Mouse (Mus musculus) intestine, embryonic 15.5 days (tissue): Measurements from ENCODE around the gene Rsc1a1. TPM values are rescaled to one million over a fixed set of nuclear protein-coding genes. Genes with fewer than 3 reads are reported as not detected.

Experiments used
- ATAC-seq: fragments of 200-750 bp; cut with Nextera tagmentation; 2 replicates; pipeline ENCODE4 v1.8.0; 2017; ENCODE audit warnings: moderate TSS enrichment, moderate library complexity
- H3K27ac ChIP-seq: fragments of 300-500 bp; sonication (generic); 2 replicates; pipeline ENCODE4 v1.5.1; 2015; ENCODE audit warnings: mild to moderate bottlenecking, inconsistent platforms
- H3K27me3 ChIP-seq: fragments of 300-500 bp; sonication (generic); replicated peaks from 2 replicates; pipeline ENCODE4 v1.6.1; 2015; ENCODE audit warnings: inconsistent platforms
- H3K36me3 ChIP-seq: fragments of 300-500 bp; sonication (generic); 2 replicates; pipeline ENCODE4 v1.6.1; 2015; ENCODE audit warnings: inconsistent platforms
- H3K4me1 ChIP-seq: fragments of 300-500 bp; sonication (generic); replicated peaks from 2 replicates; pipeline ENCODE4 v1.6.1; 2015; ENCODE audit warnings: inconsistent platforms
- H3K4me2 ChIP-seq: fragments of 300-500 bp; sonication (generic); replicated peaks from 2 replicates; pipeline ENCODE4 v1.6.1; 2015; ENCODE audit warnings: mild to moderate bottlenecking, inconsistent platforms
- H3K4me3 ChIP-seq: fragments of 300-500 bp; sonication (generic); replicated peaks from 2 replicates; pipeline ENCODE4 v1.5.1; 2015; ENCODE audit warnings: inconsistent platforms
- H3K9ac ChIP-seq: fragments of 300-500 bp; sonication (generic); 2 replicates; pipeline ENCODE4 v1.6.1; 2015; ENCODE audit warnings: inconsistent platforms
- H3K9me3 ChIP-seq: fragments of 300-500 bp; sonication (generic); 2 replicates; pipeline ENCODE4 v1.6.1; 2016; ENCODE audit warnings: inconsistent platforms
- WGBS: fragments of 180-500 bp; shearing (Covaris S2); methylation state at CpG from one replicate; pipeline ENCODE4 v1.1.7; 2015; 5-methylcytosine and 5-hydroxymethylcytosine counted together
- polyA plus RNA-seq: library from polyadenylated mRNA; unstranded; fragments of >200 nt; fragmentation: Nextera tagmentation; extraction: Ambion mirVana; gene quantifications from 2 replicates; pipeline ENCODE4 v1.2.1, GENCODE M21; 2015

Rsc1a1 gene
- polyA plus RNA-seq, 1 experiment from 2014 or later, result not detected

DNA sequence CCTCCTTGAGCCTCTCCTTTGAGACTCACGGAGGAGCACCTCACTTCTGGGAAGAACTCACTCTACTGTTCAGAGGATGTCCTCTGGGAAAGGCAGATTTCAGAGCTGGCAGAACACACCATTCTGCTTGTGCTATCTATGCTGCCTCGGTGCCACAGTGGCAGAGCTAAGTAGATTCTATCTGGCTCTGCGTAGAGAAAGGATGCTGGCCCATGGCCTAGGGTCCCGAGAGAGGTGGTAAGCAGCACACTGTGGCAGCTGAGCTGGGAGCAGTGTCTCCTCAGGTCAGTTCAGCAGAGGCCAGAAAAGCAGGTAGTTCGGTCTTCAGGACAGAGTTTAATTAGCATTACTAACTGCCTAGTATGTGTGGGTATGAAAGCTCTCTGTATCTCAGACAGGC, 37.1 kb downstream of the Rsc1a1 start:
- H3K9ac ChIP-seq, result no peak overlapping the region
- no peak overlapping the region for H3K4me2 ChIP-seq
- no peak overlapping the region for H3K27ac ChIP-seq
- H3K36me3 ChIP-seq, result no peaks in the 10 kb centered on the region
- H3K27me3 ChIP-seq, result no peaks in the 10 kb centered on the region
- ATAC-seq, result no peak
- WGBS, result 96% methylated on average over 5 of the region's 5 CpGs
- no peak overlapping the region for H3K4me3 ChIP-seq
- H3K9me3 ChIP-seq, result no peaks in the 10 kb centered on the region
- peaks cover 9% of the 10 kb centered on the region; the same call in 1 of the 2 replicates for H3K4me1 ChIP-seq

DNA sequence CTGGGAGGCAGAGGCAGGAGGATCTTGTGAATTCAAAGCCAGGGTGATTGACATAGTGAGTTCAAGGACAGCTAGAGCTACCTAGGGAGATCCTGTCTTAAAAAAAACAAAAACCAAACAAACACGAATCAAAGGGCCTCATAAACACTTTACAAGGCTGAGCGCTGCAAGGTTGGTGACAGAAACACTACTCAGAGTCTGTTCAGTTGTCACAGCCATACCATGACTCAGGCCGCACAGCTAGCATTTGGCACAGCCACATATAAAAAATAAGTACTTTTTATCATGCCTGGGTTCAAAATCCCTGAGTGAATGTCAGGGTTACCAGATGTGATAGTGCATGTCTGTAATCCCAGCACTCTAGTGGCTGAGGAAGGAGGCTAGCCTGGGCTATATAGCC, 38.2 kb downstream of the Rsc1a1 start:
- ATAC-seq, result no peak
- Histone ChIP-seq H3K9ac (no peak overlapping the region), H3K9me3 (no peaks in the 10 kb centered on the region), H3K27me3 (no peaks in the 10 kb centered on the region), H3K4me2 (no peak overlapping the region), H3K27ac (no peak overlapping the region), H3K4me3 (no peak overlapping the region), H3K4me1 (peaks cover 17% of the 10 kb centered on the region; the same call in 1 of the 2 replicates), H3K36me3 (no peaks in the 10 kb centered on the region)
- 91% methylated on average over 3 of the region's 3 CpGs for WGBS

DNA sequence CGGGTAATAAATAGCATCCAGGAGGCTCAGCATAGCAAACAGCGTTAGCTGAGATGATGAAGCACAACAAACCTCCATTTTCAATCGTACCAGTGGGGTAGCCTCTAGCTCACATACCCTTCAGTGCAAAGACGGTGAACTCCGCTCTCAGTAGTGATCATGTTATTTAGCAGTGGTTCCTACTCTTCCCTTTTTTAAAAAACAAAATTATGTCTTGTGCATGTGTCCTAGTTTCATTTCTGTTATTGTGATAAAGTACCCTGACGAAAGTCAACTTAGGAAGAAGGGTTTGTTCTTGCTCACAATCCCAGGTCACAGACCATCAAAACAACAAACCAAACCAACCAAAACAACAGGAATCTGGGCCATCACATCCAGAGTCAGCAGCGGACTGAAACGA, 39.4 kb downstream of the Rsc1a1 start:
- Histone ChIP-seq H3K27ac (no peak overlapping the region), H3K9ac (no peak overlapping the region)
- ATAC-seq, result no peak

DNA sequence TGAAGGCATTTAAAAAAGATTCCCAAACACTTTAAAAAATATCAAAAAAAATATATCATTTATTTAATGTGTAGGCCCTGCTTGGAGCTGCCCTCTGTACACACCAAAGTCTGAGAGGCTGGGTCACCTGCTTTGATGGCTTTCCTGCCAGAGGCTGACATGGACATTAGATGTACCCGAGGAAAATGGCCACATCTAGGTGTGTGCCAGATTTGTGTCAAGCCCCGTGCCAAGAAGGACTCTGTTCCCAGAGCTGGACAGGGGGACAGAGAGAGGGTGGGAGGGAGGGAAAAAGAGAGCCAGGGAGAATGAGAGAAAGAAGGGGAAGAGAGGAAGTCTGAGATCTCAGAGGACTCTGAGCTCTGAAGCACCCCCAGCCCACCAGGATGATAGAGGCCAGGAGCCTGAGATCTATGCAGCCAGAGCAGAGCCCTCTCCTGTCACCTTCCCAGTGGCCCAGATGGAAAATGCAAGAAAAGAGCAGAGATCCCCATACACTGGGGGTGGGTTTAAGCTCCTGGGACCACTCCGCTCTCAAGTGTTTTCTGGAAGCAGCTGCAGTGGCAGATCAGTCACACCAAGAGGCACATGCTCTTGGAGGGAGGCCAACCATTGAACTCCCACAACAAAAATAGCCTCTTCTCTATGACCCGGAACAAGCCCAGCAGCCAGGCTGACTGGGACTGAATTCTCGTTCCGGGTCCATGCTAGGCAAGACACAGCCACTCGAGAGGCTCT, 42.1 kb downstream of the Rsc1a1 start:
- no peaks in the 10 kb centered on the region for H3K9me3 ChIP-seq
- H3K4me2 ChIP-seq, result no peak overlapping the region
- H3K4me3 ChIP-seq, result no peak overlapping the region
- no peaks in the 10 kb centered on the region for H3K27me3 ChIP-seq
- no peak for ATAC-seq
- H3K36me3 ChIP-seq, result peaks cover 4% of the 10 kb centered on the region; the same call in 1 of the 2 replicates
- peak overlapping the region; percentile 2; the same call in 1 of the 2 replicates for H3K27ac ChIP-seq
- H3K9ac ChIP-seq, result no peak overlapping the region
- WGBS, result 42% methylated on average over 7 of the region's 7 CpGs
- H3K4me1 ChIP-seq, result peaks cover 17% of the 10 kb centered on the region; the same call in 1 of the 2 replicates

More for the DNA sequence above, 39.4 kb downstream of the Rsc1a1 start:
- Histone ChIP-seq H3K36me3 (peaks cover 4% of the 10 kb centered on the region; the same call in 1 of the 2 replicates), H3K4me3 (no peak overlapping the region), H3K4me1 (peaks cover 17% of the 10 kb centered on the region; the same call in 1 of the 2 replicates), H3K27me3 (no peaks in the 10 kb centered on the region), H3K4me2 (no peak overlapping the region), H3K9me3 (no peaks in the 10 kb centered on the region)
- 95% methylated on average over 8 of the region's 8 CpGs for WGBS

DNA sequence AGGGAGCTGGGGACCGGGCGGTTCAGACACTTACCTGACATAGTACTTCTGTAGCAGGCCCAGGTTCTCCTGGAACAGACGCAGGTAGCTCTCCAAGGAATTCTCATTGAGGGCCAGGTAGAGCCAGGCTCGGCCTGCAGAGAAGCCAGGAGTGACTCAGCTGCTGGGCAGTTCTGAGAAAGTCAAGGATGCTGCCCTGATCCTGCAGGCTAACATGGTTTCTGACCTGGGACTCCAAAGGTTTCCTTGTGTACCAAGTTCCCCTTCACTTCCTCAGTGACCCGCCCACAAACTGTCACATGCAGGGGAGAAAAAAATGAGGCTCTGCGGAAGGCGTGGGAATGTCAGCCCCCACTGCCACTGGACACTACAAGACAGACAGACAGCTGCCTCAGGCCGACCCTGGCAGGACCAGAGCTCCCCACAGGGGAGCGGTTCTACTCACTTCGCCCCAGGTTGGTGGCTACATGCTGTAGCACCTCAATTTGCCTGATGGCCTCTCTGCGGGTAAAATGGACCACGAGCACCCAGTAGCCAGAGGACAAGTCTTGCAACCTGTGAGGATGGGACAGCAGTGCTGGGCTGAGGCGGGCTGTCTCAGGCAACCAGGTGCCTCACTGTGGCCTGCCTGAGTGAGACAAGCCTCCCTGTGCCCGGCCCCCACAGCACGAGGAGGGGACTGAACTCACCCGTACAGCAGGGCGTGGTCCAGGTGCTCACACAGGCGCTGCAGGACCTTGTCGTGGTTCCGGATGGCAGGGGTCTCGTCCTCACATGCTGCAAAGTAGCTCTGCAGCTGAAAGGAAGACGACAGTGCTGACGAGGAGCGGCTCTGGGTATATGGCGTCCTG, 43.2 kb downstream of the Rsc1a1 start:
- Histone ChIP-seq H3K9me3 (no peaks in the 10 kb centered on the region), H3K4me2 (no peak overlapping the region), H3K27me3 (no peaks in the 10 kb centered on the region), H3K36me3 (peaks cover 4% of the 10 kb centered on the region; the same call in 1 of the 2 replicates), H3K27ac (no peak overlapping the region), H3K4me3 (no peak overlapping the region), H3K9ac (no peak overlapping the region), H3K4me1 (peaks cover 17% of the 10 kb centered on the region; the same call in 1 of the 2 replicates)
- ATAC-seq, result peak; percentile 54
- 86% methylated on average over 25 of the region's 25 CpGs for WGBS

DNA sequence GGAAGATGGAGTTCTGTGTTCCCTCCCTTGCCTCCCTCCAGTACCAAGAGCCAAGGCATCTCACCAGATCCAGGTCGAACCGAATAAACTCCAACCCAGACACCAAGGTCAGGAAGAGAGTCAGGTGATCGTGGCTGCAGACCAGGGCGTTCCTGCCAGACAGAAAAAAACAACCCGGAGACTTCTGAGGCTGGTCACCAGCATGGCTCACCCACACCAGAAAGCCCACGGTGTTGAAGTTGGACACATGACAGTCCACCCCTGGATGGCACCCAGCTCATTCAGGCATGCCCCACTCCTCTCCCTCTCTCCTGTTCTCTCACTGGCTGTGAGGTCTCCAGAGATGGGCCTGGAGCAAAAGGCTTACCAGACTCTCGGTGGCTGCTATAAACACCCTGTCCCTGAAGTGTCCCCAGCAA, 44.0 kb downstream of the Rsc1a1 start:
- Histone ChIP-seq H3K4me1 (peaks cover 17% of the 10 kb centered on the region; the same call in 1 of the 2 replicates), H3K4me3 (no peak overlapping the region), H3K4me2 (no peak overlapping the region), H3K27me3 (no peaks in the 10 kb centered on the region), H3K9ac (no peak overlapping the region), H3K27ac (no peak overlapping the region), H3K36me3 (peaks cover 4% of the 10 kb centered on the region; the same call in 1 of the 2 replicates), H3K9me3 (no peaks in the 10 kb centered on the region)
- ATAC-seq, result no peak
- WGBS, result 86% methylated on average over 7 of the region's 7 CpGs

DNA sequence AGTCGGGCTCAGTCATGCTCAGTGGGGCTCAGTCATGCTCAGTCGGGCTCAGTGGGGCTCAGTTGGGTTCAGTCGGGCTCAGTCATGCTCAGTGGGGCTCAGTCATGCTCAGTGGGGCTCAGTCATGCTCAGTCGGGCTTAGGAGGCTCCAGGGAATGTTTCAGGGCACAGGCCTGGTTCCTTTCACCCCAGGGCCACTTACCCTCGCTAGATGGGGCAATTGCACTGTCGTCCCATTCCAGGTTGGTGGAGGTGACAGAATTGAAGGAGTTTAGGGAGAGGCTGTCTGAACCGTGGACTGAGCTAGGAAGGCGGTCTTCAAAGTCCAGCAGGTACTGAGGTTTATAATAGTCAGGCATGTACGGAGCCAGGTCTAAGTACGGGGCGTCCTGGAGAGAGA, 45.9 kb downstream of the Rsc1a1 start:
- ATAC-seq, result no peak
- no peak overlapping the region for H3K27ac ChIP-seq
- peaks cover 17% of the 10 kb centered on the region; the same call in 1 of the 2 replicates for H3K4me1 ChIP-seq
- no peak overlapping the region for H3K4me2 ChIP-seq
- H3K9ac ChIP-seq, result no peak overlapping the region
- 82% methylated on average over 11 of the region's 11 CpGs for WGBS
- peaks cover 5% of the 10 kb centered on the region; the same call in 1 of the 2 replicates for H3K36me3 ChIP-seq
- H3K9me3 ChIP-seq, result no peaks in the 10 kb centered on the region
- H3K4me3 ChIP-seq, result no peak overlapping the region
- no peaks in the 10 kb centered on the region for H3K27me3 ChIP-seq

DNA sequence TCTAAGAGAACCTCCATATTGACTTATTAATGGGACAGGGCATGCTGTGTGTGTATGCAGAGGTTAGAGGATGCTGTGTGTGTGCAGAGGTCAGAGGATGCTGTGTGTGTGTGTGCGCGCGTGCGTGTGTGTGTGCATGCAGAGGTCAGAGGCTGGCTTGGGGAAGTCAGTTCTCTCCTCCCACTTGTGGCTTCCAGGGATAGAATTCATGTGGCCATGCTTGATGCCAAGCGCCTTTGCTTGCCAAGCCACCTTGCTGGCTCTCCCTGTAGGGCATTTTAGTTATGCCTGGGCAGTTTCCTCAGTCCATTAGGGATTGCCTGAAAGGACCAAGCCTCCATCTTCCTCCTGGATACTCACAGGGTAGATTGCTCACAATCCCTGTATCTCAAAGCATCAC, 48.7 kb downstream of the Rsc1a1 start:
- ATAC-seq, result no peak
- no peak overlapping the region for H3K9ac ChIP-seq
- H3K4me1 ChIP-seq, result no peaks in the 10 kb centered on the region
- no peak overlapping the region for H3K27ac ChIP-seq
- H3K4me2 ChIP-seq, result no peak overlapping the region
- WGBS, result 95% methylated on average over 5 of the region's 5 CpGs
- H3K9me3 ChIP-seq, result no peaks in the 10 kb centered on the region
- H3K27me3 ChIP-seq, result no peaks in the 10 kb centered on the region
- no peak overlapping the region for H3K4me3 ChIP-seq
- H3K36me3 ChIP-seq, result peaks cover 17% of the 10 kb centered on the region

DNA sequence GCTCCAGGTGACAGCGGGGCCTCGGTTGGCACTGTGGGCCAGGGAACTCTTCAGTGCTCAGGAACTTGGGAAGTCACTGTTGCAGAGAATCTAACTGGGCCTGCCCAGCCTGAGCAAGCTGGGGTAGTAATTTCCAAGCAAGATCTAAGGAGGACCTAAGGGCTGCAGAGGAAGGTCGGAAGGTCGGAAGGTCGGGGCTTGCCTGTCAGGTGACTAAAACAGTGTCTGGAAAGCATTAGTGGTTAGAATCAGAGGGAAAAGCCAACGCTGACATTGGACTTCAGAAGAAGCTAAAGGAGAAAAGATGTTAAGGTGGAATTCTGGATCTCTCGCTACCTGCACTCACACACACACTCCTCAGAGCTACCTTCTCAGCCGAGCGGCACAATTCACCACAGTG, 49.4 kb downstream of the Rsc1a1 start:
- 74% methylated on average over 9 of the region's 9 CpGs for WGBS
- H3K36me3 ChIP-seq, result peaks cover 21% of the 10 kb centered on the region

More for the DNA sequence above, 49.4 kb downstream of the Rsc1a1 start:
- Histone ChIP-seq H3K27me3 (no peaks in the 10 kb centered on the region), H3K4me3 (no peak overlapping the region), H3K9ac (no peak overlapping the region), H3K9me3 (no peaks in the 10 kb centered on the region), H3K4me2 (no peak overlapping the region), H3K27ac (no peak overlapping the region), H3K4me1 (no peaks in the 10 kb centered on the region)
- ATAC-seq, result no peak

Other genes with a start within 250 kb of the Rsc1a1 start
- not detected in 2 replicates for gene Srarp, start 249.5 kb downstream of the Rsc1a1 start, polyA plus RNA-seq
- 25.6 and 27.2 TPM in 2 replicates for gene Zbtb17, start 240.9 kb downstream of the Rsc1a1 start, polyA plus RNA-seq
- gene Spen, start 147.0 kb downstream of the Rsc1a1 start, polyA plus RNA-seq, result 7.4 and 10.5 TPM in 2 replicates
- 63.9 and 68.9 TPM in 2 replicates for gene Fblim1, start 79.5 kb downstream of the Rsc1a1 start, polyA plus RNA-seq
- gene Tmem82, start 67.0 kb downstream of the Rsc1a1 start, polyA plus RNA-seq, result 18.5 and 21.0 TPM in 2 replicates
- gene Slc25a34, start 61.8 kb downstream of the Rsc1a1 start, polyA plus RNA-seq, result 3.3 and 4.3 TPM in 2 replicates
- gene Plekhm2, start 20.7 kb downstream of the Rsc1a1 start, polyA plus RNA-seq, result 3.9 and 4.5 TPM in 2 replicates
- gene Ddi2, start 37.8 kb upstream of the Rsc1a1 start, polyA plus RNA-seq, result 23.3 and 24.4 TPM in 2 replicates
- 36.7 and 41.9 TPM in 2 replicates for gene Agmat, start 61.1 kb upstream of the Rsc1a1 start, polyA plus RNA-seq
- 4.2 and 4.4 TPM in 2 replicates for gene Dnajc16, start 105.3 kb upstream of the Rsc1a1 start, polyA plus RNA-seq
- gene Casp9, start 108.0 kb upstream of the Rsc1a1 start, polyA plus RNA-seq, result 21.8 and 22.2 TPM in 2 replicates
- gene Cela2a, start 140.6 kb upstream of the Rsc1a1 start, polyA plus RNA-seq, result 131 and 571 TPM in 2 replicates
- gene Ctrc, start 160.8 kb upstream of the Rsc1a1 start, polyA plus RNA-seq, result 0.45 and 0.97 TPM in 2 replicates
- gene Efhd2, start 189.3 kb upstream of the Rsc1a1 start, polyA plus RNA-seq, result 136 and 138 TPM in 2 replicates